ENCODE assay signal across 8 mouse cellular contexts in genomic region chr9:50235908-50236307, GRCm38 (mm10).
DNase-seq lines count a peak whose midpoint lies in the region; ATAC-seq lines count a peak whose summit lies in the region.

No protein-coding gene starts in this region.

- no peak overlapping the region for H3K27ac ChIP-seq in lung, embryonic 15.5 days
- H3K27ac ChIP-seq in hindbrain, embryonic 13.5 days, result peak overlapping the region; percentile 35; the same call in 1 of the 2 replicates
- no peak overlapping the region for H3K27ac ChIP-seq in stomach, embryonic 16.5 days (ENCODE audit: low read length)

- DNase-seq in cerebellum, adult 9-11 months, result peak; percentile 4
- no peak for DNase-seq in lung, postnatal 4 days
- no peak for DNase-seq in adipocyte (ENCODE audit: low spot score)
- DNase-seq in liver, result no peak

- H3K4me1 ChIP-seq in lung, embryonic 15.5 days, result peaks cover 9% of the 10 kb centered on the region; the same call in 1 of the 2 replicates
- H3K4me1 ChIP-seq in hindbrain, embryonic 13.5 days (replicated peaks), result peaks cover 37% of the 10 kb centered on the region
- peaks cover 8% of the 10 kb centered on the region for H3K4me1 ChIP-seq in stomach, embryonic 16.5 days (ENCODE audit: control insufficient read depth, insufficient read depth, low read length)

- no peak for ATAC-seq in cerebellum, adult (ENCODE audit: insufficient number of reproducible peaks, low FRiP score, low TSS enrichment)
- ATAC-seq in lung, embryonic 15.5 days (ENCODE audit: borderline replicate concordance, extremely low read depth, low FRiP score, low TSS enrichment), result peak; percentile 42; the same call in 1 of the 2 replicates
- peak; percentile 81 for ATAC-seq in hindbrain, embryonic 13.5 days (ENCODE audit: low FRiP score)
- ATAC-seq in stomach, embryonic 16.5 days (ENCODE audit: insufficient read depth, low FRiP score), result peak; percentile 74; the same call in 1 of the 2 replicates

- WGBS in lung, embryonic 15.5 days, result 62% methylated on average over 1 of the region's 1 CpGs
- WGBS in hindbrain, embryonic 13.5 days, result 0% methylated on average over 1 of the region's 1 CpGs
- 53% methylated on average over 1 of the region's 1 CpGs for whole genome bisulfite sequencing in stomach, embryonic 16.5 days

- H3K27me3 ChIP-seq in lung, embryonic 15.5 days, result no peaks in the 10 kb centered on the region
- no peaks in the 10 kb centered on the region for H3K27me3 ChIP-seq in hindbrain, embryonic 13.5 days
- H3K27me3 ChIP-seq in stomach, embryonic 16.5 days (ENCODE audit: control insufficient read depth, insufficient read depth, low read length), result no peaks in the 10 kb centered on the region

- H3K36me3 ChIP-seq in lung, embryonic 15.5 days, result no peaks in the 10 kb centered on the region
- H3K36me3 ChIP-seq in hindbrain, embryonic 13.5 days, result no peaks in the 10 kb centered on the region
- H3K36me3 ChIP-seq in stomach, embryonic 16.5 days (ENCODE audit: control insufficient read depth, insufficient read depth, low read length), result no peaks in the 10 kb centered on the region

- no peak overlapping the region for H3K4me2 ChIP-seq in lung, embryonic 15.5 days
- H3K4me2 ChIP-seq in hindbrain, embryonic 13.5 days, result no peak overlapping the region
- H3K4me2 ChIP-seq in stomach, embryonic 16.5 days (ENCODE audit: low read depth, low read length), result no peak overlapping the region

- H3K9me3 ChIP-seq in lung, embryonic 15.5 days, result no peaks in the 10 kb centered on the region
- H3K9me3 ChIP-seq in hindbrain, embryonic 13.5 days, result no peaks in the 10 kb centered on the region
- no peaks in the 10 kb centered on the region for H3K9me3 ChIP-seq in stomach, embryonic 16.5 days (replicated peaks; ENCODE audit: control insufficient read depth, low read length)

- H3K9ac ChIP-seq in lung, embryonic 15.5 days, result no peak overlapping the region
- H3K9ac ChIP-seq in hindbrain, embryonic 13.5 days, result no peak overlapping the region
- H3K9ac ChIP-seq in stomach, embryonic 16.5 days (ENCODE audit: low read length), result no peak overlapping the region

- H3K4me3 ChIP-seq in lung, embryonic 15.5 days, result no peak overlapping the region
- H3K4me3 ChIP-seq in hindbrain, embryonic 13.5 days, result no peak overlapping the region
- no peak overlapping the region for H3K4me3 ChIP-seq in stomach, embryonic 16.5 days (replicated peaks; ENCODE audit: low read length)
